Mouse (Mus musculus) monocyte, adult 5-6 weeks (primary cell): ENCODE data around the gene Bckdha. TPM values are rescaled to one million over a fixed set of nuclear protein-coding genes. Genes with fewer than 3 reads are reported as not detected.

Experiments used
- ATAC-seq: fragments of 153-309, 156-312 bp; replicated peaks from 2 replicates; pipeline ENCODE4 v1.8.0; 2017; ENCODE audit warnings: mild to moderate bottlenecking; ENCODE audit not compliant: low TSS enrichment, insufficient number of reproducible peaks, severe bottlenecking, poor library complexity, low FRiP score
- total RNA-seq: library from RNA; stranded (forward); fragments of 200-1000, 200-491, 200-594 nt; gene quantifications from 3 replicates; pipeline ENCODE4 v1.2.3, GENCODE M21; 2017

Bckdha gene
- total RNA-seq, 1 experiment from 2014 or later = 28.0 TPM

GRCm38 (mm10) chr7:25623857-25624370 lies 34.9 kb downstream of the Bckdha start:
- no peak for ATAC-seq

GRCm38 (mm10) chr7:25620751-25621150 lies 38.0 kb downstream of the Bckdha start:
- ATAC-seq = no peak

DNA sequence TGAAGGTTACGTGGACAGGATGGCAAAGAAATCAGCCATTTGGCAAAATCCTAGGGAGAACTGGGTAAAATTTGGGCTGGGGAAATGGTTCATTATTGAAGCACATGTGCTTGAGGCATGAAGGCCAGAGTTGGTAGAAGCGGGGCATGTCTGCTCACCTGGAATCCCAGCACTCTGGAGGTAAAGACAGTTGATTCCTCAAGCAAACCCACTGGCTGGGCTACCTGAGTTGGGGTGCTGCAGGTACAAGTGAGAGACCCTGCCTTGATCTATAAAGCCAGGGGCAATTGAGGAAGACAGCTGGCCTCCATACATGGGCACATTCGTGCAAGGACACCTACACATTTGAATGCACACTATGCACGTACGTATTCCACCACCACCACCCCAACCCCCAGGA lies 38.7 kb downstream of the Bckdha start:
- ATAC-seq = no peak

DNA sequence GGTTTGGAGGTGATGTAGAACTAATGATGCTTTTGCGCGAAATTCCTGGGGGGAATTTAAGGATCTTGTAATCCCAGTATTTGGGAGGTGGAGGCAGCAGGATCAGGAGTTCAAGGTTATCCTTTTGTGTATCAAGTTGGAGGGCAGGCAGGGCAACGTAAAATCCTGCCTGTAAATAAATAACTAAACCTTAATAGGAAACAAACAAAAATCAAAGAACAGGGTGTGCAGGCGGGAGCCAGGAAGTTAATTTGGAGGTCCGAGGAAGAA lies 39.1 kb downstream of the Bckdha start:
- no peak for ATAC-seq

DNA sequence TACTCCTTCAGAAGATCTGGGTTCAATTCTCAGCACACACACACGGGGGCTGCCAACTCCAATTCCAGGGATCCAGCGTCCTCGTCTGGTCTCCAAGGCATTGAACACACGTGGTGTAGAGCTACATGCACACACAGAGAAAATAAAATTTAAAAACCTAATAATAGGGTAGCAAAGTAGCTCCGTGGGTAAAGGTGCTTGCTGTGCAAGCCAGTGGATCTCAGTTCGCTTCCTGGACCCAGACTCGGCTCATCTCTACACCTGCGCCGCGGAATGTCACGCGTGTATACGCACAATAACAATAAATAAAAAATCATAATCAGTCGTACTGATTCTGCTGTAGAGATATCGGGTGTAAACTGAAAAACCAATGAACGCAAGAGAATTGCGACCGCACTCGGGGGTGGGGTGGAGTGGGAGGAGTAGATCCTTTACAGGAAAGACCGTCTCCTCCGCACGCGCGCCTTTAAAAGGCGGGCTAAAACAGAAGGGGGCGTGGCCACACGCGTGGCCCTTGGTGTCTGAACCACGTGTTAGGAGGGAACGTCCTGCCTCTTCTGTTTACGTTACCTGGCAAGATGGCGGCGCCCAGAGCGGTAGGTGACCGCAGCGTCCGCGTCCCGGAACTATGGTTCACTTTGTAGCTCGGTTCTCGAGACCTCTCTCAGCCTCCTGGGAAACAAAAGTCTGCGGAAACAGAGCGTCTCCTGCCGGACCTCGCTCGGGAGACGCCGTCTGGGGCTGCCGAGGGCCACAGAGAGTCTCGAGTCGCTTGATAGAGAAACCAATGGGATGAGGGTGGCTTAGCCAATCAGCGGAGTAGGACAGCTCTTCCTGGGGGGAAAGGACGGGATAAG lies 39.7 kb downstream of the Bckdha start, which contains the start of gene Dmac2:
TSS of gene Dmac2 (plus strand) at position 550 of the 857 bp plus-strand sequence.
- ATAC-seq = peak; percentile 94

- no peak for ATAC-seq
Observed at GRCm38 (mm10) chr7:25617376-25618160, 41.2 kb downstream of the Bckdha start.

DNA sequence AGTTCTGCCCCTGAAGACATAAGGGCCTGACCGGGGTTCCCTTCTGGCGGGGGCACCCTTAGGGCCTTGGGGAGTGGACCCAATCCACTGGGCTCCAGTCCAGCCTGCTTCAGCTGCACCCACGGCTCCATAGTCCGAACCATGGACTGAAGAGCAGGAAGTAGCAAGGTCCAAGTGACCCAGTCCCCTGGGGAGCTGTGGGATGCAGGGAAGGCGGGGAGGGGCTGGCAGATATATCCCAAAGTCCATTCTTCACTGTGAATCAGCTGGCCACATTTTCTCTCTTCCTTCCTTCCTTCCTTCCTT lies 43.1 kb downstream of the Bckdha start, which contains the start of gene Erich4:
TSS of gene Erich4 (minus strand) at position 187 of the 306 bp plus-strand sequence.
- ATAC-seq = no peak

DNA sequence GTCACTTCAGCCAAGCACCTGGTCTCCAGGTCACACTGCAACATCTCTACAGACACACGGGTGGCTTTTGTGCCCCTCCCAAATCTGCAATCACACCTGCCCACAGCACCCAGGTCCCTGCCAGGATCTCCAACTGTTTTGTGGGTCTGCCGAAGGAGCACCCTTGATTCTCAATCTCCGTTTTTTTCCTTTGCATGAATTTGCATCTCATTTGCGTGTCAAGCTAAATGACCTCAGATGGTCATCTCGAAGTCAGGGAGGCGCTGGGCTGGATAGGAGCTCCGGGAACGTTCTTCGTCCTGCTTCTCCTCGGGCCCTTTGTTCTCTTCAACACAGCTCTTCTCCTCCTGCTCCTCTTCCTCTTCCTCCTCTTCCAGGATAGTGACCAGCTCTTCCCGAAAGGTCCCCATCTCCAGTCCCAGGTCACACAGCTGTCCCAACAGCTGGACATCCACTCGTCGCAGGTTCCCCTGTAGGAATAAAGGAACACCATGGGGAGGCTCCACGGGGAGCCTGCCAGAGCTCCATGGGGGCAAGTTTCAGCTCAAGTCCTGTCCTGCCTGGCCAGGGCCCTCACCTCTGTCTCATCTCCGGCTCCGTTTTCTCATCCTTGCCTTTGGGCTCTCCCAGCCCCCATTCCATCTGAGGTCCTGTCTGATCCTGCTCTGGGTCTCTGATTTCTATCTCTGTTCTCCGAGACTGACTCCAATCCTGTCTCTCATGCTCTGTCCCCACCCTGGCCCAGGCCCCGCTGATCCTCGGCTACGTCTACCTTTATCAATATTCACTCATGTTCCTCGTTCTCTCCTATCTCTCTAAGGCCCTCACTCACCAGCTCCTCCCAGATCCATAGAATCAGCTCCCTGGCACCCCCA lies 43.7 kb downstream of the Bckdha start:
- no peak for ATAC-seq

GRCm38 (mm10) chr7:25614086-25614485 lies 44.7 kb downstream of the Bckdha start:
- ATAC-seq = no peak

GRCm38 (mm10) chr7:25611501-25611900 lies 47.3 kb downstream of the Bckdha start:
- ATAC-seq = no peak

DNA sequence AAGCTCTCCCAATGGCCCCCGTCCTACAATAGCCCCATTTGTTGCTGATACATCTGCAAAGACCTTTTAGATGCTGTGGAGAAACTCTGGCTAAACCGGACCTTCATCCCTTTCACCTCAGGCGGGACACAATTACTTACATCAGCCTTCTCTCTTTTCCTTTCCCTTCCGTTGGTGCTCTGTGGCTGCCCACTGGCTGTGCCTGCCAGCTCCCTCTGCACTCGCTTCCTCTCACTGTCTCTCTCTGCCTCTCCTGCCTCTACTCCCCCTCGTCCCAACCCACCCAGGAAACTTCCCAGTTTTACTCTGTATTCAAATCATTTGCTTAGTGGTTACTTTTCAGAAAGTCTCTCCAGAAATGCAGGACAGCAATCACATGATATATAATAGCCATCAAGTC lies 48.7 kb downstream of the Bckdha start:
- ATAC-seq = no peak

DNA sequence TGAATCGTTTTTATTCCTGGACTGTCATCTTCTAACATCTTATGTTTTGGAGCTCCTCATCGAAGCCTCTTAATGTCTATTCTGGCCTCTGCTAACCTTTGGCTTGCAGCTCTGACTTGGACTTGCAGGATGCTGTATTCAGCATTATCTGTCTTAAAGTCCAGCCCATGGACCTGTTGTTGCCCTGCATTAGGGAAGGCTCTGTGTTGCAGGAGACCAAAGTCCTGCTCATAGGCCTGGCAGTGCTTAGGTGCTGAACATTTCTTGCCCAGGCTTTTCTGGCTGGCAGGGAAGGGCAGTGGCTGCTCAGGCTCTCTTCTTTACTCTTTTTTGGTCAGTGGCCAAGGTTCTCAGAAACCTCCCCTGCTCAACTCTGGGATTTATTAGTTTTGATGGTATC lies 51.6 kb downstream of the Bckdha start:
- ATAC-seq = no peak

- 0 out of 2 replicates have a peak, but pooled peaks have one; percentile 32 for ATAC-seq
Observed at GRCm38 (mm10) chr7:25606625-25607063, 52.1 kb downstream of the Bckdha start.

- ATAC-seq = no peak
Observed at GRCm38 (mm10) chr7:25601346-25601745, 57.4 kb downstream of the Bckdha start.

DNA sequence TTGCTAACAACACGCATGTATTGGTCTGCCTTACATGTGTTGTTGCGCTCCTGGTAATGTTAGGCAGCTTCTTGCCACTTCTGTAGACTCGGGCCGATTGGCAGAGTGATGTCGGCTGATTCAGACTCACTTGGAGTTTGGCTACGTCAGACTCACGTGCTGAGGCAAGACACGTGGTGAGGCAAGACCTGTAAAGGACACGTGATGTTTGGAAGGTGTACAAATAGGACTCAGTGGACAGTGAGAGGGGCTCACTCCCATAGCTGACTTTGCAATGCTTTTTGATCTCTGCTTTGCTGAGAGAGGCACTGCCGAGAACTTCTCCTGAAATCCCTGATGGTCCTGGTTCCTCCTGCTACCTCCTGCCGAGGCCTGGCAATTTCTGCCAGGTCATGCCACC lies 58.1 kb downstream of the Bckdha start:
- no peak for ATAC-seq

DNA sequence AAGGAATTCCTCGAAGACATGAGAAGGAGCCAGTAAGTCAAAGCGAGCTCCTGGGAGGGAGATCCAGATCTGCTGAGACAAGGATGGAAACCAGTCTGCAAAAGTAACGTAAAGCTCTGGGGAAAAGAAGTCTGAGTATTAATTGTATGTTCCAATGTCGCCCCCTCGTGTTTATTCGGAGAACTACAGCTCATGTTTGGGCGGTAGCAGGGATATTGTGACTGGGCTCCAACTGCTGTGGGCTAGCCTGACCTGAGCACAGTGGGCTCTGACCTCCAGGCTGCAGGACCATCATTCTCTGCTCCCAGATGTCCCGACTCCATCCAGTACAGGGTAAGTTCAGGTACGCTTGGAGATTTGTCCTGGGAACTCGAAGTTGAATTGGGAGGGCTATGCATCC lies 59.1 kb downstream of the Bckdha start:
- ATAC-seq = peak; percentile 92

DNA sequence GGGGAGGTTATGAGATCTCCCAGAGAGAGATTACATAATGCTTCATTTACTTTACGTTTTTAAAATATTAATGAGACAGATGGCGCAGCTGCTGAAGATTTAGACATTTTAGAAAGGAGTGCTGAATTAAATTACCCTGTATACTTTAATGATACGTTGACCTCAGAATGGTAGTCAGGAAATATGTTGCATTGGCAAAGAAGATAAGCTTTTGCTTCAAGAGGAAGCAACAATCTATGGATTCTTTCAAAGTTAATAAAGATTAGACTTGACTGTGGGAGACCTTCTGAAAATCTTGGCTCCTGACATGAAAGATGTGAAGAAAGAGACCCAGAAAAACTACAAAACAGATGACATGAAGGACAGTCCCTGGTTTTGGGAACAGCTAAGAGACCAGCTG lies 64.9 kb downstream of the Bckdha start:
- no peak for ATAC-seq

- no peak for ATAC-seq
Observed at GRCm38 (mm10) chr7:25591226-25591625, 67.6 kb downstream of the Bckdha start.
